Mouse (Mus musculus): ENCODE results near the gene Plg. TPM values are rescaled to one million over a fixed set of nuclear protein-coding genes. Genes with fewer than 3 reads are reported as not detected.

Gene Plg
- polyA plus RNA-seq, 2 experiments, result 0.20 TPM; not detected in 1

DNA sequence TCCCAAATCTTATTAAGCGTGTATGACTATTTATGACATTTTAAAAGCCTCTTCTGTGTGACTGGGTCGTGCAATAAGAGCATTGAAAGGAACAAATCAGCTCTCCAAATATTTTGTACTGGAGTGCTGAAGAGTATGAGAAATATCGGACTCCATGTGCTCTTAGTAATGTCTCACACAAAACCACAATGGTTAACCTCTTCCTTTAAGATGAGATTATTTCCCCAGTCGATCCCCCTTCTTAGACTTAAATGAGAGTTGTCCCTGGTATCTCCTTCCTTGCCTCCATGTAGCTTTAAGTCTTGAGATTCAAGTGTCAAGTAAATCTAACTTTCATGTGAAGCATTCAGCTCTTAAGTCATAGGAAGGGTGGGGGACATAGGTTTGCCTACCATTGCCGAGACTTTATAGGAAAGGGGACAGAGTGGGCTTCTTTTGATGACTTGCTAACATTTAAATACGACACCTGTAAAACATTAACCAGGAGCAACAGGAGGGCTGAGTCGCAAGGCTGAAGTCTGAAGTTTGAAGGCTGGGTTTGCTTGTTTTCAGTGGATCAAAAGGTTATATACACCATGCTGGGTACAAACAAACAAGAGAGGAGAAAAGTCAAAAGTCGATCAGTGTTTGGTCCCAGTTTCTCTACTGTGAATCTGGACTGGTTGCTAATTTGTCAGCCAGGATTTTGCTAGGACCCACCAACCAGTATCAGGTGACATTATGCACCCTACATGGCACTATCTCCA is 6.8 kb downstream of the Plg start:
- WGBS, result 54% methylated on average over 8 of the region's 8 CpGs
- no peak for TF ChIP-seq POLR2A (IDR thresholded peaks at IDR 0.05; ENCODE audit: borderline replicate concordance, extremely low read depth, insufficient read depth, insufficient read length)
- Histone ChIP-seq H3K4me3 (replicated peaks; ENCODE audit: low read length) (no peak overlapping the region), H3K9ac (ENCODE audit: low read depth, low read length, severe bottlenecking) (no peak overlapping the region), H3K4me1 (ENCODE audit: control insufficient read depth, insufficient read depth, low read length) (no peaks in the 10 kb centered on the region), H3K4me2 (replicated peaks; ENCODE audit: low read depth, low read length, severe bottlenecking) (no peak overlapping the region), H3K9me3 (ENCODE audit: control insufficient read depth, low read length) (no peaks in the 10 kb centered on the region), H3K27ac (replicated peaks; ENCODE audit: low read depth, low read length) (no peak overlapping the region), H3K27me3 (ENCODE audit: control insufficient read depth, insufficient read depth, low read length) (no peaks in the 10 kb centered on the region), H3K36me3 (ENCODE audit: control insufficient read depth, insufficient read depth, low read length) (no peaks in the 10 kb centered on the region)
- ATAC-seq (ENCODE audit: low FRiP score, low read depth) (no peak), DNase-seq (ENCODE audit: low spot score) (no peak)

DNA sequence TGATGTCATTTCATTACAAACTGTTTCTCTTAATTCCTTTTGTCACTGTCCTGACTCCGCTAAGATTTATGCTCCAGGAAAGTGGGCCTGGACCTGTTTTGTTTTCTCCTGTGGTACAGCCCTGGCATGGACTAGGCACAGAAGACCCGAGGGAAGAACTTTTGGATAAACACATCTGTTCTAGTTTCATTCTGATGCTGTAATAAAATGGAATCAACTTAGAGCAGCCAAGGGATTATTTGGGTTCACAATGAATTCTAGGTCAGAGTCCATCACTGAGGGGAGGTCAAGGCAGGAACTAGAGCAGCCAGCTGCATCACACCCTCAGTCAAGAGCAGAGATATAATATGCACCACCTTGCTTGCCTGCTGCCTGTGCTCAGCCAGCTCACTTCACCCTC is 9.4 kb downstream of the Plg start:
- no peaks in the 10 kb centered on the region; the same call in 1 of the 2 replicates for H3K9me3 ChIP-seq (ENCODE audit: control insufficient read depth, low read length)
- ATAC-seq (ENCODE audit: low FRiP score, low read depth) (no peak), DNase-seq (ENCODE audit: low spot score) (no peak)
- no peak overlapping the region for H3K4me3 ChIP-seq (replicated peaks; ENCODE audit: low read length)
- no peak overlapping the region for H3K9ac ChIP-seq (ENCODE audit: low read depth, low read length, severe bottlenecking)
- TF ChIP-seq POLR2A (IDR thresholded peaks at IDR 0.05; ENCODE audit: borderline replicate concordance, extremely low read depth, insufficient read depth, insufficient read length), result no peak
- H3K27me3 ChIP-seq (ENCODE audit: control insufficient read depth, insufficient read depth, low read length), result no peaks in the 10 kb centered on the region
- H3K27ac ChIP-seq (replicated peaks; ENCODE audit: low read depth, low read length), result no peak overlapping the region
- H3K4me2 ChIP-seq (replicated peaks; ENCODE audit: low read depth, low read length, severe bottlenecking), result no peak overlapping the region
- H3K4me1 ChIP-seq (ENCODE audit: control insufficient read depth, insufficient read depth, low read length), result no peaks in the 10 kb centered on the region
- 82% methylated on average over 2 of the region's 2 CpGs for WGBS
- H3K36me3 ChIP-seq (ENCODE audit: control insufficient read depth, insufficient read depth, low read length), result no peaks in the 10 kb centered on the region

DNA sequence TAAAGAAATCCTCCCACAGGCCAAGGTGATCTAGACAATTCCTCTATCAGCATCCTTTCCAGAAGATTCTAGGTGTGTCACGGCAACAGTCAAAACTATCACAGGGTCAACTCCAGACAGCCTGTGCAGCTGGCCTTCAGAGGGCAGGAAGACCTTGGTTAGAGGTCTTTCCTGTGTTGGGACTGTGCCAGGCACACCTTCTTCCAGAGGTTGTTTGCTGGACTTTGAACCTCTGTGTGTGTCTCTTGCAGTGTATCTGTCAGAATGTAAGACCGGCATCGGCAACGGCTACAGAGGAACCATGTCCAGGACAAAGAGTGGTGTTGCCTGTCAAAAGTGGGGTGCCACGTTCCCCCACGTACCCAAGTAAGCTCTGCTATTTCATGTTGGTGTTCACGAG is 9.8 kb downstream of the Plg start:
- H3K27ac ChIP-seq (replicated peaks; ENCODE audit: low read depth, low read length), result no peak overlapping the region
- no peaks in the 10 kb centered on the region for H3K4me1 ChIP-seq (ENCODE audit: control insufficient read depth, insufficient read depth, low read length)
- no peak for TF ChIP-seq POLR2A (IDR thresholded peaks at IDR 0.05; ENCODE audit: borderline replicate concordance, extremely low read depth, insufficient read depth, insufficient read length)
- DNase-seq (ENCODE audit: low spot score) (no peak), ATAC-seq (ENCODE audit: low FRiP score, low read depth) (no peak)
- no peaks in the 10 kb centered on the region for H3K36me3 ChIP-seq (ENCODE audit: control insufficient read depth, insufficient read depth, low read length)
- H3K9me3 ChIP-seq (ENCODE audit: control insufficient read depth, low read length), result no peaks in the 10 kb centered on the region; the same call in 1 of the 2 replicates
- H3K9ac ChIP-seq (ENCODE audit: low read depth, low read length, severe bottlenecking), result no peak overlapping the region
- no peaks in the 10 kb centered on the region for H3K27me3 ChIP-seq (ENCODE audit: control insufficient read depth, insufficient read depth, low read length)
- no peak overlapping the region for H3K4me2 ChIP-seq (replicated peaks; ENCODE audit: low read depth, low read length, severe bottlenecking)
- no peak overlapping the region for H3K4me3 ChIP-seq (replicated peaks; ENCODE audit: low read length)
- WGBS, result 92% methylated on average over 7 of the region's 7 CpGs

DNA sequence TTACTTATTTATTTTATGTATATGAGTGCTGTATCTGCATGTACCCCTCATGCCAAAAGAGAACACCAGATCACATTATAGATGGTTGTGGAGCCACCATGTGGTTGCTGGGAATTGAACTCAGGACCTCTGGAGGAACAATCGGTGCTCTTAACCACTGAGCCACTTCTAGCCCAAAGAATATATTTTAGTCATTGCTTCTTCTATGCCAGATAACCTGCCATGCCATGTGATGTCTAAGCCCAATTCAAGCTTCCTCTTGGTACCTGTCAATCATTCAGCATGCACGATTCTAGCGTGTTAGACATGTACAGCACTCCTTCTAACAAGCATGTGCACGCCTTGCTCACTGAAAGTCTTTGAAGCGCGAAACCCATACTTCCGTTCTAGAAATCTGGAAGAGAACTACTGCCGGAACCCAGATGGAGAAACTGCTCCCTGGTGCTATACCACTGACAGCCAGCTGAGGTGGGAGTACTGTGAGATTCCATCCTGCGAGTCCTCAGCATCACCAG is 17.8 kb downstream of the Plg start:
- no peak for TF ChIP-seq POLR2A (IDR thresholded peaks at IDR 0.05; ENCODE audit: borderline replicate concordance, extremely low read depth, insufficient read depth, insufficient read length)
- DNase-seq (ENCODE audit: low spot score) (no peak), ATAC-seq (ENCODE audit: low FRiP score, low read depth) (no peak)
- 0 out of 2 replicates have a peak, but pooled peaks cover 3% of the 10 kb centered on the region for H3K4me1 ChIP-seq (ENCODE audit: control insufficient read depth, insufficient read depth, low read length)
- H3K4me2 ChIP-seq (replicated peaks; ENCODE audit: low read depth, low read length, severe bottlenecking), result no peak overlapping the region
- 87% methylated on average over 9 of the region's 9 CpGs for WGBS
- no peak overlapping the region for H3K4me3 ChIP-seq (replicated peaks; ENCODE audit: low read length)
- H3K9ac ChIP-seq (ENCODE audit: low read depth, low read length, severe bottlenecking), result no peak overlapping the region
- H3K27me3 ChIP-seq (ENCODE audit: control insufficient read depth, insufficient read depth, low read length), result no peaks in the 10 kb centered on the region
- H3K27ac ChIP-seq (replicated peaks; ENCODE audit: low read depth, low read length), result no peak overlapping the region
- H3K36me3 ChIP-seq (ENCODE audit: control insufficient read depth, insufficient read depth, low read length), result no peaks in the 10 kb centered on the region
- H3K9me3 ChIP-seq (ENCODE audit: control insufficient read depth, low read length), result no peaks in the 10 kb centered on the region; the same call in 1 of the 2 replicates

DNA sequence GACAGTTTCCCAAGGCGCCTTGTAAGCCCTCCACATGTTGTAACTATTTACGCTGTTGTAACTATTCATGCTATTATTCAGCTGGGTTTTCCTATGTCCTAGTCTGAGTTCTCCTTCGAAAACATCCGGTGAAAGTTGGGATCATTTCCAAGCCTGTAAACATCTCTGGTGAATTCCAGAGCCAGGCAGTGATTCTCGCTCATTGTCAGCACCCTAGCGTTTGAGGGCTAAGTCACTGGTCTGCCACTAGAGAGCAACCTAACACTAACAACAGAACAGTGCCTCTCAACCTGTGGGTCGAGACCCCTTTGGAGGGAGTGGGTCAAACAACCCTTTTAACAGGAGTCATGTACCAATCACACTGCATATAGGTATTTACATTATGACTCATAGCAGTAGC is 25.0 kb downstream of the Plg start:
- Histone ChIP-seq H3K9me3 (ENCODE audit: control insufficient read depth, low read length) (0 out of 2 replicates have a peak, but pooled peaks cover 3% of the 10 kb centered on the region), H3K4me1 (ENCODE audit: control insufficient read depth, insufficient read depth, low read length) (no peaks in the 10 kb centered on the region), H3K9ac (ENCODE audit: low read depth, low read length, severe bottlenecking) (no peak overlapping the region), H3K4me3 (replicated peaks; ENCODE audit: low read length) (no peak overlapping the region), H3K27ac (replicated peaks; ENCODE audit: low read depth, low read length) (no peak overlapping the region), H3K27me3 (ENCODE audit: control insufficient read depth, insufficient read depth, low read length) (no peaks in the 10 kb centered on the region), H3K36me3 (ENCODE audit: control insufficient read depth, insufficient read depth, low read length) (no peaks in the 10 kb centered on the region), H3K4me2 (replicated peaks; ENCODE audit: low read depth, low read length, severe bottlenecking) (no peak overlapping the region)
- TF ChIP-seq POLR2A (IDR thresholded peaks at IDR 0.05; ENCODE audit: borderline replicate concordance, extremely low read depth, insufficient read depth, insufficient read length), result no peak
- 46% methylated on average over 7 of the region's 7 CpGs for WGBS
- DNase-seq (ENCODE audit: low spot score) (no peak), ATAC-seq (ENCODE audit: low FRiP score, low read depth) (no peak; the same call in 1 of the 2 replicates)

Measured in limb, embryonic 14.5 days (tissue).